Mouse (Mus musculus): Measurements from ENCODE around the gene Soga3. TPM values are rescaled to one million over a fixed set of nuclear protein-coding genes. Genes with fewer than 3 reads are reported as not detected.

The Soga3 gene
- polyA plus RNA-seq, 1 experiment from 2014 or later = 2.7 TPM

DNA sequence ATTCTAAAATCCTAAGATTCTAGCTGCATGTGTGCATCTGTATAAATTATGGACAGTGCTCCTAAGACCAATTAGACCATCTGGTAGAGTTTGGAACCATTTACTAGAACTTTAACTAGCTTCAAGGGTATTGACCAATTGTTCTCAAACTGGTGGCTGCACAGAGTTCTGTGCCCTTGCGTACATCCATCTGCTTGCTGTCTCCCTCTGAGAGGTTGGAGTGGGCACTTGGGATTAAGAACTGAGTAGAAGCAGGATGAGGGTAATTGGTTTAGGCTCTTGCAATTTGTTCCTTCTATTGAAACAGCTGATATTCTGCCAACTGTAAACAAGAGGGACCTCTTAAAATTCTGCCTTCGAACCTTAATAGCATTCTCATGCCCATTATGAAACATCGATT lies 11.7 kb downstream of the Soga3 start:
- H3K27me3 ChIP-seq (ENCODE audit: control insufficient read depth, insufficient read depth, low read length) = no peaks in the 10 kb centered on the region
- H3K9ac ChIP-seq (ENCODE audit: low read length) = no peak overlapping the region
- no peak overlapping the region for H3K4me3 ChIP-seq (replicated peaks; ENCODE audit: low read length)
- H3K4me2 ChIP-seq (ENCODE audit: low read depth, low read length) = no peak overlapping the region
- no peak overlapping the region for H3K27ac ChIP-seq (ENCODE audit: low read length)
- 85% methylated on average over 3 of the region's 3 CpGs for WGBS
- no peaks in the 10 kb centered on the region for H3K4me1 ChIP-seq (ENCODE audit: control insufficient read depth, insufficient read depth, low read length)
- no peaks in the 10 kb centered on the region for H3K36me3 ChIP-seq (ENCODE audit: control insufficient read depth, insufficient read depth, low read length)
- ATAC-seq (ENCODE audit: insufficient read depth, low FRiP score) = no peak
- H3K9me3 ChIP-seq (replicated peaks; ENCODE audit: control insufficient read depth, low read length) = no peaks in the 10 kb centered on the region

DNA sequence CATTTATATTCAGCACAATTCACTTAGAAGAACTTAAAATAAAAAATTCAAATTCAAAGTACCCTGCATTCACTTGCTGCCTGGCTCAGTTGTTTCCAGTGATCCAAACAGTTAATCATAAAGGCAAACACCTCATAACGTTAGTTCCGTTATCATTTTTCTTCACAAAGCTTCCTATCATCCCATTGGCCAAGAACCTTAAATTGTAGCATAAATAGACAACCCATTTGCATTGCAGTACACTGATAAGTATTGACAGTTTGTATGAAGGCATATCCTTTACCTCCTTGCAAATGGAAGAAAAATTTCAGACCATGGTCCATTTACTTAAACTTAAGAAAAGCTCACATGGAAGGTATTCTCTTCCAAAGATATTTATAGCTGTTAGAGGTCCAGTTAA lies 18.0 kb downstream of the Soga3 start:
- WGBS = 74% methylated on average over 2 of the region's 2 CpGs
- H3K27ac ChIP-seq (ENCODE audit: low read length) = no peak overlapping the region
- H3K36me3 ChIP-seq (ENCODE audit: control insufficient read depth, insufficient read depth, low read length) = no peaks in the 10 kb centered on the region
- no peak overlapping the region for H3K4me2 ChIP-seq (ENCODE audit: low read depth, low read length)
- H3K4me1 ChIP-seq (ENCODE audit: control insufficient read depth, insufficient read depth, low read length) = no peaks in the 10 kb centered on the region
- no peak for ATAC-seq (ENCODE audit: insufficient read depth, low FRiP score)
- H3K9me3 ChIP-seq (replicated peaks; ENCODE audit: control insufficient read depth, low read length) = no peaks in the 10 kb centered on the region
- H3K4me3 ChIP-seq (replicated peaks; ENCODE audit: low read length) = no peak overlapping the region
- no peak overlapping the region for H3K9ac ChIP-seq (ENCODE audit: low read length)
- no peaks in the 10 kb centered on the region for H3K27me3 ChIP-seq (ENCODE audit: control insufficient read depth, insufficient read depth, low read length)

DNA sequence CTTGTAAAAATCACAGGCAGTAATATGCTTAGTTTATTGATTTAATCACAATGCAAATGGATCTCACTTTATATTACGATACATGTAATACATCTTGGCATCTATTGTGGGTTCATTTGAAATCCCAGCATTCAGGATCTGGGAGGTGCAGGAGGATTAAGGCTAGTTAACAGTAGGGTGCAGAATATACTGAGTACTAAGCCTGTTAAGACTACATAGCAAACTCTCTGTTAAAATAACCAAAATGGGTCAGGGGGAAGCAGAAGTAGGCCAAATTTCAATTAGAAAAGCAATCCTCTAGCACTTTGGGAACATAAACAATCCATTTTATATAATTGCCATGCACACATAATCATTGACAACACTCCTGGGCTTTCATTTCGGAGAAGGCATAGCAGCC lies 30.1 kb downstream of the Soga3 start:
- no peak for ATAC-seq (ENCODE audit: insufficient read depth, low FRiP score)
- Histone ChIP-seq H3K9ac (ENCODE audit: low read length) (no peak overlapping the region), H3K4me1 (ENCODE audit: control insufficient read depth, insufficient read depth, low read length) (no peaks in the 10 kb centered on the region), H3K4me3 (replicated peaks; ENCODE audit: low read length) (no peak overlapping the region), H3K36me3 (ENCODE audit: control insufficient read depth, insufficient read depth, low read length) (no peaks in the 10 kb centered on the region), H3K9me3 (replicated peaks; ENCODE audit: control insufficient read depth, low read length) (no peaks in the 10 kb centered on the region), H3K27me3 (ENCODE audit: control insufficient read depth, insufficient read depth, low read length) (no peaks in the 10 kb centered on the region), H3K27ac (ENCODE audit: low read length) (no peak overlapping the region), H3K4me2 (ENCODE audit: low read depth, low read length) (no peak overlapping the region)
- WGBS = 83% methylated on average over 2 of the region's 2 CpGs

DNA sequence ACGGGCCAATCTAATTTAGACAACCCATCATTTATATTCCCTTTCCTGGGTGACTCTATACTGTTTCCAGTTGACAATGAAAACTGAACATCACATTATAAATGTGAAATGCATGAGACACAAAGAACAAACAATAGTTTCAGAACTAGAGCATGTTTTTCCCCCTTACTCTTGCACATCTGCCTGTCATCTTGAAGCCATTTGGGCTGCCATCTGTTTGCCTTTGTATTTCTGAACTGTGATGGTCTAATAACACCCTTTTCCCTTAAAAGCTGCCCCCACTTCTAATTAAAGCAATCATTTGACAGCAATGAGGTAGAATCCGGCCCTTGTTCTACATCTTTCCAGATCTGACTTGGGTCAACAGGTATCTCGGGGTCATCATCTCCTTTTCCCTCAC lies 32.0 kb downstream of the Soga3 start:
- H3K36me3 ChIP-seq (ENCODE audit: control insufficient read depth, insufficient read depth, low read length) = no peaks in the 10 kb centered on the region
- no peak overlapping the region for H3K9ac ChIP-seq (ENCODE audit: low read length)
- H3K4me1 ChIP-seq (ENCODE audit: control insufficient read depth, insufficient read depth, low read length) = no peaks in the 10 kb centered on the region
- H3K9me3 ChIP-seq (replicated peaks; ENCODE audit: control insufficient read depth, low read length) = no peaks in the 10 kb centered on the region
- no peak overlapping the region for H3K4me3 ChIP-seq (replicated peaks; ENCODE audit: low read length)
- H3K27me3 ChIP-seq (ENCODE audit: control insufficient read depth, insufficient read depth, low read length) = no peaks in the 10 kb centered on the region
- no peak for ATAC-seq (ENCODE audit: insufficient read depth, low FRiP score)
- H3K27ac ChIP-seq (ENCODE audit: low read length) = no peak overlapping the region
- WGBS = 82% methylated on average over 3 of the region's 3 CpGs
- no peak overlapping the region for H3K4me2 ChIP-seq (ENCODE audit: low read depth, low read length)

DNA sequence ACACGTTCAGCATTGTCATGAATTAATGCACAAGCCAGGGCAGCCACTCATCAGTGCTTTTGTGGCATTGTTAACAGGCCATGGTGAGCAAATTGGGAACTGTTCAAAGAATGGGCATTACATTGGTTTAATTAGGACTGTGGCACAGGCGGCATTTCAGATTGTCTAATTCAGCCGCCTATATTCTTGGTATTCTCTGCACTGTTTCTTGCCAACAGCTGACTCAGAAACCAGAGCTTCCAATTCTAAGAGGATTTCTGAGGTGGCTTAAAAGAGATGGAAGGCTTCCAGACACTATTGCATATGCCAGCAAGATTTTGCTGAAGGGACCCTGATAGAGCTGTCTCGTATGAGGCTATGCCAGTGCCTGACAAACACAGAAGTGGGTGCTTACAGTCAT lies 33.2 kb downstream of the Soga3 start:
- Histone ChIP-seq H3K27ac (ENCODE audit: low read length) (no peak overlapping the region), H3K9me3 (replicated peaks; ENCODE audit: control insufficient read depth, low read length) (no peaks in the 10 kb centered on the region), H3K4me1 (ENCODE audit: control insufficient read depth, insufficient read depth, low read length) (no peaks in the 10 kb centered on the region), H3K4me2 (ENCODE audit: low read depth, low read length) (no peak overlapping the region), H3K36me3 (ENCODE audit: control insufficient read depth, insufficient read depth, low read length) (no peaks in the 10 kb centered on the region), H3K4me3 (replicated peaks; ENCODE audit: low read length) (no peak overlapping the region), H3K9ac (ENCODE audit: low read length) (no peak overlapping the region), H3K27me3 (ENCODE audit: control insufficient read depth, insufficient read depth, low read length) (no peaks in the 10 kb centered on the region)
- 78% methylated on average over 4 of the region's 4 CpGs for WGBS
- no peak for ATAC-seq (ENCODE audit: insufficient read depth, low FRiP score)

DNA sequence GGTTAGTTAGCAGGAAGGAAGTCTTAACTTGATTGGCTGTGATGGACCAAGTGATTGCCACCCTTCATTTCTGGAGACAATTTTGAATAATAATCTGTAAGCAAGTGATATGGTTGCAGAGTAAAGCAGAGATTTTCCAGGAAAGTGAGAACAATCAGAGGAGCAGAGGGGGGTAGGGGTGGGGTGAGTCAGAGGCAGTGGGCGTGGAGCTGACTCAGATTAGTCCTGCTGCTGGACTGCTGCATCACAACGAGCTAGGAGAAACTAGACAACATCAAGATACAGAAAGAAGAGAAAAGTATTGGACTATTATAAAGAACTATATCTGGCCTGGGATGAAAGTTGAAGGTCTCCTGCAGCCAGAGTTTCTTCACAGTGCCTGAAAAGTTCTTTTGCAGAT lies 34.4 kb downstream of the Soga3 start:
- H3K4me1 ChIP-seq (ENCODE audit: control insufficient read depth, insufficient read depth, low read length) = no peaks in the 10 kb centered on the region
- WGBS = 44% methylated on average over 2 of the region's 2 CpGs

DNA sequence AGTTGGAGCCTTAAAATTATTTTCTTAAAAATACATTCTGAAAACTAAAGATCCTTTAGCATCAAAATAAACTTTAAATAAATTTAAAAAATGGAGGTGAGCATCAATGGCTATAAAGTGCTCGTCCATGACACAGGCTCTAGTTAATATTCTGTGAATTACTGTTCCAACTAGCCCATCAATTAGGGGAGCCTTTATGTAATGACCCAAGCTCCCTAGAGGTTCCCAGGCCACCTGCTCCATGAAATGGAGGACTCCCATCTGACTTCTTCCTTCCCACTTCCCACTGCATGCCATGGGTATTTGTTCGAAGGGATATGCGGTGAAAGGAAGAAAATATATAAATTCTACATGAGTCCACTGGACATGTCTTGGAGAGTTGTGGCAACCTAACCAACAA lies 36.6 kb downstream of the Soga3 start:
- Histone ChIP-seq H3K4me2 (ENCODE audit: low read depth, low read length) (no peak overlapping the region), H3K27me3 (ENCODE audit: control insufficient read depth, insufficient read depth, low read length) (no peaks in the 10 kb centered on the region), H3K4me3 (replicated peaks; ENCODE audit: low read length) (no peak overlapping the region), H3K27ac (ENCODE audit: low read length) (no peak overlapping the region), H3K4me1 (ENCODE audit: control insufficient read depth, insufficient read depth, low read length) (no peaks in the 10 kb centered on the region), H3K9me3 (replicated peaks; ENCODE audit: control insufficient read depth, low read length) (no peaks in the 10 kb centered on the region), H3K9ac (ENCODE audit: low read length) (no peak overlapping the region), H3K36me3 (ENCODE audit: control insufficient read depth, insufficient read depth, low read length) (no peaks in the 10 kb centered on the region)
- no peak for ATAC-seq (ENCODE audit: insufficient read depth, low FRiP score)
- WGBS = 86% methylated on average over 3 of the region's 3 CpGs

More for the DNA sequence above, 34.4 kb downstream of the Soga3 start:
- H3K9ac ChIP-seq (ENCODE audit: low read length) = no peak overlapping the region
- H3K27ac ChIP-seq (ENCODE audit: low read length) = no peak overlapping the region
- no peaks in the 10 kb centered on the region for H3K27me3 ChIP-seq (ENCODE audit: control insufficient read depth, insufficient read depth, low read length)
- H3K36me3 ChIP-seq (ENCODE audit: control insufficient read depth, insufficient read depth, low read length) = no peaks in the 10 kb centered on the region
- H3K9me3 ChIP-seq (replicated peaks; ENCODE audit: control insufficient read depth, low read length) = no peaks in the 10 kb centered on the region
- H3K4me3 ChIP-seq (replicated peaks; ENCODE audit: low read length) = no peak overlapping the region
- no peak overlapping the region for H3K4me2 ChIP-seq (ENCODE audit: low read depth, low read length)
- no peak for ATAC-seq (ENCODE audit: insufficient read depth, low FRiP score)

DNA sequence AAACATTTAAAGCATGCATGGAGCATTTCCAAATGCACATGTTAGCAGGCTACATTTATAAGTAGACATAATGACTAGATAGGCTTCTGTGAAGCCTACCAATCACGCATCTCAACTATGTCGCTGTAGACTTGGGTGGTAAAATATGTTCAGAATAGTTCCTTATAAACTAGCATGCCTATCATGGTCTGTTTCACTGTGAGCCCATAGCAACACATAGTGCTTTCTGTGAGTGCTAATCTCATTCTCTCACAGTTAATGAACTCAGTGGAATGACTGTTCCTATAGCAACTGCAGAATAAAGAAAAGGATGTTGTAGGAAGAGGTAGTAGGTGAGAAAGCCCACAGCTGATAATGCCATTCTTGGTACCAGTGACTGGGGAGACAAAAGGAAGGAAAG lies 37.4 kb downstream of the Soga3 start:
- no peaks in the 10 kb centered on the region for H3K27me3 ChIP-seq (ENCODE audit: control insufficient read depth, insufficient read depth, low read length)
- H3K4me2 ChIP-seq (ENCODE audit: low read depth, low read length) = no peak overlapping the region
- H3K9ac ChIP-seq (ENCODE audit: low read length) = no peak overlapping the region
- no peaks in the 10 kb centered on the region for H3K36me3 ChIP-seq (ENCODE audit: control insufficient read depth, insufficient read depth, low read length)
- H3K9me3 ChIP-seq (replicated peaks; ENCODE audit: control insufficient read depth, low read length) = no peaks in the 10 kb centered on the region
- no peak overlapping the region for H3K4me3 ChIP-seq (replicated peaks; ENCODE audit: low read length)
- no peak overlapping the region for H3K27ac ChIP-seq (ENCODE audit: low read length)
- no peaks in the 10 kb centered on the region for H3K4me1 ChIP-seq (ENCODE audit: control insufficient read depth, insufficient read depth, low read length)
- no peak for ATAC-seq (ENCODE audit: insufficient read depth, low FRiP score)
- 83% methylated on average over 2 of the region's 2 CpGs for WGBS

DNA sequence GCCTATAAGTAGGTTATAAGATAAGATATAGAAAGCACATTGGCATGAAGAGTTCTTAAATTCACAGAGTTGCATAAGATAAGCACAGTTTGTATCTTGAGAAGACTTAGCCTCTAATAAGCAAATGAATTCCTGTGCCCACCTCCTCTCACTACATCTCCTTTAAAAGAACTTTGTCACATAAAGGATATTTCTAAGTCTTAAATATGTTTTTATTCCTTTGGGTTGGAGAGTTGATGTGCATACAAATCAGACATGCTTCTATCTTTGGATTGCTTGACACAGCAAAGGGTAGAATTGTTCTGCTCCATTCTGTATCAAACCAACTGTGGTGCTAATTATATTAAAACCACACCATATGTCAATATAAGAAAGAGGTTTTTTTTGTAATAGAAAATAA lies 50.1 kb downstream of the Soga3 start:
- H3K9me3 ChIP-seq (replicated peaks; ENCODE audit: control insufficient read depth, low read length) = peaks cover 6% of the 10 kb centered on the region; the same call in 1 of the 2 replicates
- H3K27me3 ChIP-seq (ENCODE audit: control insufficient read depth, insufficient read depth, low read length) = no peaks in the 10 kb centered on the region
- ATAC-seq (ENCODE audit: insufficient read depth, low FRiP score) = no peak
- no peak overlapping the region for H3K9ac ChIP-seq (ENCODE audit: low read length)
- no peak overlapping the region for H3K4me2 ChIP-seq (ENCODE audit: low read depth, low read length)
- H3K4me1 ChIP-seq (ENCODE audit: control insufficient read depth, insufficient read depth, low read length) = no peaks in the 10 kb centered on the region
- H3K27ac ChIP-seq (ENCODE audit: low read length) = no peak overlapping the region
- no peaks in the 10 kb centered on the region for H3K36me3 ChIP-seq (ENCODE audit: control insufficient read depth, insufficient read depth, low read length)
- H3K4me3 ChIP-seq (replicated peaks; ENCODE audit: low read length) = no peak overlapping the region

DNA sequence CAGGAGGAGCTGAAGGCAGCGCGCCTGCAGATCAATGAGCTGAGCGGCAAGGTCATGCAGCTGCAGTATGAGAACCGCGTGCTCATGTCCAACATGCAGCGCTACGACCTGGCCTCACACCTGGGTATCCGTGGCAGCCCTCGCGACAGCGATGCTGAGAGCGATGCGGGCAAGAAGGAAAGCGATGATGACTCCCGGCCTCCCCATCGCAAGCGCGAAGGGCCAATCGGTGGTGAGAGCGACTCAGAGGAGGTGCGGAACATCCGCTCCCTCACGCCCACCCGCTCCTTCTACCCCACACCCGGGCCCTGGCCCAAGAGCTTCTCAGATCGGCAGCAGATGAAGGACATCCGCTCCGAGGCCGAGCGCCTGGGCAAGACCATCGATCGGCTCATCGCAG lies 53.2 kb downstream of the Soga3 start:
- WGBS = 95% methylated on average over 33 of the region's 33 CpGs
- H3K9ac ChIP-seq (ENCODE audit: low read length) = no peak overlapping the region
- ATAC-seq (ENCODE audit: insufficient read depth, low FRiP score) = no peak
- H3K27me3 ChIP-seq (ENCODE audit: control insufficient read depth, insufficient read depth, low read length) = no peaks in the 10 kb centered on the region
- peaks cover 6% of the 10 kb centered on the region; the same call in 1 of the 2 replicates for H3K9me3 ChIP-seq (replicated peaks; ENCODE audit: control insufficient read depth, low read length)
- no peak overlapping the region for H3K4me3 ChIP-seq (replicated peaks; ENCODE audit: low read length)
- H3K27ac ChIP-seq (ENCODE audit: low read length) = no peak overlapping the region
- H3K36me3 ChIP-seq (ENCODE audit: control insufficient read depth, insufficient read depth, low read length) = no peaks in the 10 kb centered on the region
- no peaks in the 10 kb centered on the region for H3K4me1 ChIP-seq (ENCODE audit: control insufficient read depth, insufficient read depth, low read length)
- no peak overlapping the region for H3K4me2 ChIP-seq (ENCODE audit: low read depth, low read length)
